Mouse (Mus musculus) MEL (cell line): ENCODE data around the gene Fmr1.

ENCODE experiments used
- CTCF ChIP-seq, 3 experiments: IDR thresholded peaks in 2 of 3; conservative IDR thresholded peaks in 1 of 3; 2 replicates each; pipeline ENCODE4 v1.5.1; 2011 to 2012; ENCODE audit warnings: low read length in 3 of 3, low read depth in 2 of 3, mild to moderate bottlenecking in 2 of 3, improper control_type of control experiment in 1 of 3, inconsistent platforms in 1 of 3, mixed read lengths in 1 of 3, moderate library complexity in 1 of 3; ENCODE audit not compliant: control insufficient read depth in 1 of 3, insufficient read depth in 1 of 3, poor library complexity in 1 of 3, severe bottlenecking in 1 of 3
- E2F4 ChIP-seq: IDR thresholded peaks from 2 replicates; pipeline ENCODE4 v1.6.1; 2011; ENCODE audit warnings: low read depth, low read length, improper control_type of control experiment, borderline replicate concordance
- MAFK ChIP-seq: IDR thresholded peaks from 2 replicates; pipeline ENCODE4 v1.6.1; 2011; ENCODE audit warnings: low read depth, mild to moderate bottlenecking, low read length, improper control_type of control experiment, borderline replicate concordance
- MAX ChIP-seq: IDR thresholded peaks from 2 replicates; pipeline ENCODE4 v1.6.1; 2011; ENCODE audit warnings: low read length, improper control_type of control experiment
- POLR2A ChIP-seq, 2 experiments: IDR thresholded peaks; 2 replicates each; pipeline ENCODE4 v1.6.1; 2011 to 2012; ENCODE audit warnings: low read length in 2 of 2, mild to moderate bottlenecking in 2 of 2, control low read depth in 1 of 2, improper control_type of control experiment in 1 of 2, low read depth in 1 of 2, moderate library complexity in 1 of 2; ENCODE audit not compliant: control insufficient read depth in 1 of 2, insufficient read depth in 1 of 2, poor library complexity in 1 of 2
- POLR2AphosphoS2 ChIP-seq: IDR thresholded peaks from 2 replicates; pipeline ENCODE4 v1.6.1; 2011; ENCODE audit warnings: low read length, improper control_type of control experiment

- TF ChIP-seq MAX (no peak), MAFK (no peak), CTCF (IDR thresholded peaks at IDR 0.05 in 2 of 3, conservative IDR thresholded peaks at IDR 0.05 in 1 of 3; ENCODE audit: control insufficient read depth in 1 of 3, insufficient read depth in 1 of 3, low read depth in 2 of 3, low read length in 3 of 3, poor library complexity in 1 of 3, severe bottlenecking in 1 of 3) (no peak), POLR2AphosphoS2 (no peak), POLR2A (IDR thresholded peaks at IDR 0.05; ENCODE audit: control insufficient read depth in 1 of 2, insufficient read depth in 1 of 2, low read depth in 1 of 2, low read length in 2 of 2, poor library complexity in 1 of 2) (no peak), E2F4 (no peak)
Observed at GRCm38 (mm10) chrX:68645154-68645919, 33.0 kb upstream of the Fmr1 start.
